Mouse (Mus musculus): ENCODE data around the gene Rhox4e.
"Not testable (repeated sequence)": the region's sequence is repeated elsewhere in the genome, so short reads cannot be mapped to it uniquely, and the experiment has no call there.

DNA sequence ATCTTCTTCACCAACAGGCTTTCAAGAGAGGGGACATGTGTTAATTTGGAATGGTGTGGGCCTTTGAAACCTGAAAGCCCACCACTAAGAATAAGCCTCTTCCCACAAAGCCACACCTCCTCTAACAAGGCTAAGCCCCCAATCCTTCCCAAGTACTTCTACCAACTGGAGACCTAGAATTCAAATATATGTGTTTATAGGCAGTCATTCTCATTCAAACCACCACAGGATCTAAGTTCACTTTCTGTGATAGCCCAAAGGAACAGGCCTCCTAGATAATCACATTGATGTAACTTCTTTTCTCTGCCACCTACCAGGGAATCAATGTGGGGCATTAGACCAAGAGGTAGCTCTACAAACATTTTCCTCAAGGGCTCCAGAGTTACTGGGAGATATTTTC lies 23.5 kb downstream of the Rhox4e start, which contains the start of gene Rhox3f:
- TF ChIP-seq EP300 (optimal IDR thresholded peaks at IDR 0.05); CTCF (IDR thresholded peaks at IDR 0.05; ENCODE audit: low read depth): not testable (repeated sequence)
